Mouse (Mus musculus): ENCODE data around the gene Kcnn3. TPM values are rescaled to one million over a fixed set of nuclear protein-coding genes. Genes with fewer than 3 reads are reported as not detected.

The Kcnn3 gene
- total RNA-seq, 4 experiments from 2014 or later, result 21.9 to 26.5 (median 25.8) TPM

GRCm38 (mm10) chr3:89561386-89561785 is 41.4 kb downstream of the Kcnn3 start:
- no peak for DNase-seq (ENCODE audit: low spot score in 2 of 2)

DNA sequence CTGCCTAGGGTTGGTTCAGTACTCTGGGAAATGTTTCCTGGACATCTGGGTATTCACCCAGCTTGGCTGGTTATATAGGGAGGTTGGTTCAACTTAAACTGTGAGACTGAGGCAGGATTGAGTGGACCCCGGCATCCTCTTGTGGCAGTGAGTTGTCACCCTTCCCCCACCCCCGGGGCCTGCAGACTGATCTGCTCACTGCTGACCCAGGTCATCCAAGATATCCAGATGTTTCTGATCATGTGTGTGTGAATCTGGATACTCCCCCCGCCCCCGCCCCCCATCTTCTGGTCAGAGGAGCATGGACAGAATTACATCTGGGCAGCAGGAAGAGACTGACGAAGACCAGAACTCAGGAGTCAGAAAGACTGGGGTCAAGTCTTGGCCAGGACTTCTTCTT is 45.4 kb downstream of the Kcnn3 start:
- no peak for DNase-seq (ENCODE audit: low spot score in 2 of 2)

GRCm38 (mm10) chr3:89569058-89569457 is 49.1 kb downstream of the Kcnn3 start:
- no peak for DNase-seq (ENCODE audit: low spot score in 2 of 2)

GRCm38 (mm10) chr3:89569707-89570324 is 49.9 kb downstream of the Kcnn3 start:
- no peak for DNase-seq (ENCODE audit: low spot score in 2 of 2)

DNA sequence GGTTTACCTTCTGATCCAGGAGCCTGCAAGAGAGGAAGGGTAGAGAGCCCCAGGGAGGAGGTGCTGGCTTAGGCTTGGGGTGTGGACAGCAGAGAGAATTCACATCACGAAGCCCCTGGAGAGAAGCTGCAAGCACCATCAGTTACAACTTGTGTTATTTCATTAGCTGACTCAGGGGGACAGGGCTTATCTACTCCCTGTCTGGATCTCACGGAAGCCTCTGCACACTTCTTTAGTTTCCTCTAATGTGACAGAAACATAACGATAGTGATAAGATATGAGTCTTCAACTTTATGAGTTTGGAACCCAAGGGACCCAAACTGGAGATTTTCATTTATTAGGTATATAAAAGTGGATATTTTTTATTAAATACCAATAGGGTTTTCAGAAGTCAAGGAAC is 50.4 kb downstream of the Kcnn3 start:
- no peak for DNase-seq (ENCODE audit: low spot score in 2 of 2)

DNA sequence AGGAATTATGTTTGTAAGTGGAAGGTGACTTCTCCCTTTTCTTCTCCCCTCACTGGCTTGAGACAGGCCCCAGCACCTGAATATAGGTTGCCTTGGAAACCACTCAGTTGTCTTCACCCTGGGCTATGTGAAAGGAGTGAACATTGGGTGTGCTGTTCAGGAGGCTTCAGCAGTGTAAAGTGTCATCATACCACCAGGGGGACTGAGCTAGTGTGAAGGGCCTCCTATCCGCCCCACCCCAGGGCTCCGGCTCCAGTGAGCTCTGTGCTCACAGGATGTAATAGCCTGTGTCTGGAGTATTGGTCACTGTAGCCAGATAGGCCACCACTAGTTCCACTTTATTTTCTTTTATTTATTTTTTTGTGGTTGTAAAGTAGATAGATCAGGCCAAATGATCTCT is 54.3 kb downstream of the Kcnn3 start:
- DNase-seq (ENCODE audit: low spot score in 2 of 2), result no peak

GRCm38 (mm10) chr3:89576381-89576780 is 56.4 kb downstream of the Kcnn3 start:
- no peak for DNase-seq (ENCODE audit: low spot score in 2 of 2)

GRCm38 (mm10) chr3:89577154-89577553 is 57.2 kb downstream of the Kcnn3 start:
- DNase-seq (ENCODE audit: low spot score in 2 of 2), result no peak

GRCm38 (mm10) chr3:89578083-89578482 is 58.1 kb downstream of the Kcnn3 start:
- DNase-seq (ENCODE audit: low spot score in 2 of 2), result no peak

GRCm38 (mm10) chr3:89578803-89579202 is 58.8 kb downstream of the Kcnn3 start:
- DNase-seq (ENCODE audit: low spot score in 2 of 2), result no peak

GRCm38 (mm10) chr3:89584254-89584653 is 64.3 kb downstream of the Kcnn3 start:
- DNase-seq (ENCODE audit: low spot score in 2 of 2), result no peak

- DNase-seq (ENCODE audit: low spot score in 2 of 2), result no peak
These were observed 68.5 kb downstream of the Kcnn3 start for GRCm38 (mm10) chr3:89588436-89588835.

DNA sequence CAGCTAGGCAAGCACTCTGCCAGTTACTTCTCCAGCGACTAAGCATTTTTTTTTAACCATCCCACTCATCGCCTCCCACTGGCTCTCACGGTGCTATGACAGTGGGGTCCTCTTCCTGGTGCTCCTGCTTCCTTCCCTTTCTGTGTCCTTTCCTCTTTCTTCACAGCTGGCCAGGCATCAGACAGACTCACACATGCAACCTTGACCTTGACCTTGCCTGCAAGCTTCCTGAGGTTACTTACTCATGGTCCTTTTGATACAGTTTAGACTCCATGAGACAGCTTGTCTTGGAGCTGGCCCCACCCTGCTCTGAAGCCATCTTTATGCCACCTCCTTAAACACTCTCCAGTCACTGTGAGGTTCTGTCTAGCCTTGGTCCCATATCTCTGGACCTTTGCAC is 69.4 kb downstream of the Kcnn3 start:
- no peak for DNase-seq (ENCODE audit: low spot score in 2 of 2)

- DNase-seq (ENCODE audit: low spot score in 2 of 2), result no peak
These were observed 70.4 kb downstream of the Kcnn3 start for GRCm38 (mm10) chr3:89590386-89590785.

- no peak for DNase-seq (ENCODE audit: low spot score in 2 of 2)
These were observed 71.5 kb downstream of the Kcnn3 start for GRCm38 (mm10) chr3:89591461-89591860.

DNA sequence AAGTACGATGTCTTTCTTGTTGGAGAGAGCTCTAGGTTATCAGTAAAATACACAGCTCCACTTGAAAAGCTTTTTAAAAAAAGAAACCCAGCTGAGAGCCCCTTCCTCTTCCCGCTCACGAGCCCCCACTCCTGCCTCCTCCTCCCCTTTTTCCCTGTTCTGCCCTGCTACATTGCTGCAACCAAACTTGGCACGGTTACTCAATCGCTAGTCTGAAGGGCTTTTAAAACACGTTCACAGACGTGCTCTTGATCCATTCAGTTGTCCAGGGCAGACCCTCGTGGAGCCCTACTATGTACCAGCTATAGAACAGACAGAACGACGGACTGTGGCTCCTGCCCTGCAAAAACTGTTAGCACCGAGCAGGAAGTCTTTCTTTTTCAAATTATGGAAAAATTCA is 72.8 kb downstream of the Kcnn3 start:
- no peak for DNase-seq (ENCODE audit: low spot score in 2 of 2)

- DNase-seq (ENCODE audit: low spot score in 2 of 2), result no peak
These were observed 73.6 kb downstream of the Kcnn3 start for GRCm38 (mm10) chr3:89593524-89593923.

DNA sequence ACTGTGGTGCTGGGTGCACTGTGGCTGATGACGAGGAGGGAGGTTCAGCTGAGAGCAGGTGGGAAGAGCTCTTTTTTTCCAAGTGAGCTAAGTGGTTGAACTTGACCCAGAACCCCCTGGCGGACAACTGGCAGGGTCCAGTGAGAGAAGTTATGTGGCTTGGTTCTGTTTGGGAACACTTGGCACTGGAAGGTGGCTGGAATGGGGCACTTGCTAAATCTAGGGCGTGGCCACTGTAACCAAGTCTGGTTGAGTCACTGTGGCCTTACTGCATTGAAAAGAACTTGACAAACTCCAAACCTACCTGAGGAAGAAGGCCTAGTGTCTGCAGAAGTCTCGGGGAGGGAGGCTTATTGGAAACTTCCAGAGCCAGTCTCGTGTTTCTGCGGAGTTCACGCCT is 78.4 kb downstream of the Kcnn3 start:
- DNase-seq (ENCODE audit: low spot score in 2 of 2), result no peak

DNA sequence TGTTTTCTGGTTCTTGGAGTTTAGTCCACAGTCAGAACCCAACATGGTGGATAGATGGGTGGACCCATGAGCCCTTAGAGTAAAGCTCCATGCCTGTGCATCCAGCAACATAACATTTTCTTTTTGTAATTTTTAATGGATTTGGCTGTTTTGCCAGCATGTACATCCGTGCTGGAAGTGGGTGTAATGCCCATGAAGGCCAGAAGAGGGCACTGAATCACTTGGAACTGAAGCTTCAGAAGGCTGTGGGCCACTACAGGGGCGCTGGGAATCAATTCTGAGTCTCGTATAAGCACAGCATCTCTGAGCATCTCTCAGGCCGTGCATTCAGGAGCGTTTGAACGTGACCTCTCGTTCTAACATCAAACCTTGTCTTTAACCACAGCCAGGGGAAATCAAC is 79.0 kb downstream of the Kcnn3 start:
- no peak for DNase-seq (ENCODE audit: low spot score in 2 of 2)

- no peak for DNase-seq (ENCODE audit: low spot score in 2 of 2)
These were observed 81.1 kb downstream of the Kcnn3 start for GRCm38 (mm10) chr3:89601060-89601459.

DNA sequence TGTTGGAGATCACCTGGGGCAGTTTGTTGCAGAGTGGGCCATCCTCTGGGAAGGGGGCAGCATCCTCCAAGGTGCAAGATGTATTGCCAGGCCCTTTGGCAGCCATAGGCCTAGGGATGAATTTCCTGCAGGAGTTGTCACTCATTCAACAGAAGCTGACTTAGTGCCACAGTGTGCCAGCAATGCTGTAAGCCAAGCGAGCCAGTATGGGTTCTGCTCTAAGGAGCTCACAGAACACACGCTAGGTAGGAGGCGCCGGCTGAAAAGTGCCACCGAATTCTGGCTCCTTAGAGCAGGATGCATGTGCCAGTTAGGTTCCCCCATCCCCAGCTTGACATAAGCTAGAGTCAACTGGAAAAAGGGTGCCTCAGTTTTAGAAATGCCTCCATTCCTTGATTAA is 83.3 kb downstream of the Kcnn3 start:
- peak; percentile 32 to 45 for DNase-seq (ENCODE audit: low spot score in 2 of 2)

- no peak for DNase-seq (ENCODE audit: low spot score in 2 of 2)
These were observed 85.3 kb downstream of the Kcnn3 start for GRCm38 (mm10) chr3:89605235-89605634.

GRCm38 (mm10) chr3:89607327-89607726 is 87.4 kb downstream of the Kcnn3 start:
- DNase-seq (ENCODE audit: low spot score in 2 of 2), result no peak

- no peak for DNase-seq (ENCODE audit: low spot score in 2 of 2)
These were observed 92.1 kb downstream of the Kcnn3 start for GRCm38 (mm10) chr3:89612048-89612447.

All from layer of hippocampus, adult 8-10 months (tissue).